Mouse (Mus musculus): ENCODE results near the gene Olfr1124.
"Not testable (repeated sequence)": the region's sequence is repeated elsewhere in the genome, so short reads cannot be mapped to it uniquely, and the experiment has no call there.

Olfr1124 gene

DNA sequence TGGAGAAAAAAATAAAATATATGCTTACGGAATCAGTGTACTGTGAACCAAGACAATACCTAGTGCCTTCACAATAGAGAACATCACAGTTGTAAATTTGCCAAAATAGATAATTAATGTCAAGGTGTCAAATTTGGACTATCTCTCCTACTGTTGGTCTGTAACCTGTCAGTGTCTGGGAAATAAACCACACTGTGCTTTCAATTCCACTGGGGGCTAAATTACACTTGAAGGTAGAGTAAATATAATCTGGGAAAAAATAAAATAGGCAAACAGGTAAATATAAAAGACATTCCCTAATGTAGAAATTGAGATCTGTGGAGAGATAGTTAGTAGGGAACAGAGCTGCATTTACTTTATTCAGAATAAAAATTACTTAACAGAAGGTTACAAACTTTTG lies at the start of gene Olfr1124:
Olfr1124 (plus strand) TSS at position 301 of the 400 bp plus-strand sequence.
- in situ Hi-C loops (cut with MboI; ENCODE audit: low sequenced_read_pairs) = no loop called here

DNA sequence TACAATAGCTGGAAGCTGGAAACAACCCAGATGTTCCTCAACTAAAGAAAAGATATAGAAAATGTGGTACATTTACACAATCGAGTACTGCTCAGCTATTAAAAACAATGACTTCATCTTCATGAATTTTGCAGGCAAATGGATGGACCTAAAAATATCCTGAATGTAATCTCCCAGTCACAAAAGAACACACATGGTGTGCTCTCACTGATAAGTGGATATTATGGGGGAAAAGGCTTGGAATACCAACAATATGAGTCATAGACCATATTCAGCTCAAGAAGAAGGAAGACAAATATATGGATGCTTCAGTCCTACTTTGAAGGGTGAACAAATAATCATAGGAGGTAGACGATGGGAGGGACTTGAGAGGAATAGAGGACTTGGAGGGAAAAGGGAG lies 46.1 kb upstream of the Olfr1124 start:
- in situ Hi-C loops (cut with MboI; ENCODE audit: low sequenced_read_pairs) = no loop called here

DNA sequence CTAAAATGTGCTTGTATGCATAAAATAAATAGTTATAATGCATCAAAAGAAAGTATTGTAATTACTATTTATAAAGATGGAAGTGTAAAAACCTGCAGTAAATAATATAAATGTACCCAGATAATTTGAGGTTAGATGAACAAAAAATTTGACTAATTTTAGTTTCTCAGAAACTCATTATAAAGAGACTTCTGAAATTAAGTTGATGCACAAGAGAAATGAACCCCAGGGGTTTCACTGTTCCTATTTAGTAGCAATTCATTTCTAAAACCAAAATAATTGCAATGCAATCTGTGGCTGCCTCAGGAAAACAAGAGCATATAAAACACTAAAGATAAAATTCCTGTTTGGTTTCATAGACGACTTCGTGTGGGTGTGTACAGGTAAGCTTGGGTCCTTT lies 44.5 kb upstream of the Olfr1124 start, which contains the start of gene Olfr1122:
Olfr1122 (plus strand) TSS at position 301 of the 400 bp plus-strand sequence.
- in situ Hi-C loops (cut with MboI; ENCODE audit: low sequenced_read_pairs) = no loop called here

DNA sequence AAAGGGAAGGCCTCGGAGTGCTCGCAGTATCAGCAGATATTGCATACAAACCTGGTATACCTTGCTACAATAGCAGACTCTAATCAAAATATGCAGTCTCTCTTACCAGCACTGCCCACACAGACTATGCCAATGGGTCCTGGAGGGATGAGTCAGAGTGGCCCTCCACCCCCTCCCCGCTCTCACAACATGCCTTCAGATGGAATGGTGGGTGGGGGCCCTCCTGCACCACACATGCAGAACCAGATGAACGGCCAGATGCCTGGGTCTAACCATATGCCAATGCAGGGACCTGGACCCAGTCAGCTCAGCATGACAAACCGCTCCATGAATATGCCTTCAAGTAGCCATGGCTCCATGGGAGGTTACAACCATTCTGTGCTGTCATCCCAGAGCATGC lies 36.5 kb upstream of the Olfr1124 start:
- in situ Hi-C loops (cut with MboI; ENCODE audit: low sequenced_read_pairs) = not testable (repeated sequence)

DNA sequence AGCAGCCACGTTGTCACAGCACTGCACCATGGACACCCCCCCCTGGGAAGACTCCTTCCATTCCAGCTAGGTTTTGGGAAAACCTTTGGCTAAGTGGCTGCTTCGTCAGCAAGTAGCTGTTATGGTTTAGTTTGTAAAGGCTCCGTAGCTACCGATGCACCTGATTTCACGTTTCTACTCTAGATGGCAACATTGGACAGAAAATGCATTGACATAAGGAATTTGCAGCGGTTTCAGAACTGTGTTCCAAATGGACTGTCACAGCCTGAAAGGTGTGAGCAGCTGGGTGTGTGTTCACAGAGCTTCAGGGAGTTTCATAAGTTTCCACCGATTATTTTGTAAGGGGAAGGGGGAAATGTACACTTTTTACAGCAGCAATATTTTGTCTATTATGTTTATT lies 35.4 kb upstream of the Olfr1124 start:
- in situ Hi-C loops (cut with MboI; ENCODE audit: low sequenced_read_pairs) = not testable (repeated sequence)

DNA sequence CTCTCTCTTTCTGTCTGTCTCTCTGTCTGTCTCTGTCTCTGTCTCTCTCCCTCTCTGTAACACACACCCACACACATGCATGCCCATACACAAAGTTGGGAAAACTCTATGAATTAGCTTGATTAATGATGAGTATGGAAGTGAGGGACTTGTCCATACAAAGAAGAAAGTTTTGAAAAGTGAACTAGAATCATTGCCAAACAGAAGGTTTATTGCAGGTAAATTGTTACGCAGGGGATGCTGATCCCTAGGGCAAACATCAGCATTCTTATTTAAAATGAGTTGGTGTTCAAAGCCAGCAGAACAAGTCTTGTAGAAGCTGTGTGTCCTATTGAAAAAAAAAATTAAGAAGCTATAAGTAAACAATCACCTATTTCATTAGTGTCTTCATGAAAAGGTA lies 13.7 kb upstream of the Olfr1124 start, which contains the start of gene Olfr1123:
Olfr1123 (plus strand) TSS at position 301 of the 400 bp plus-strand sequence.
- in situ Hi-C loops (cut with MboI; ENCODE audit: low sequenced_read_pairs) = no loop called here

DNA sequence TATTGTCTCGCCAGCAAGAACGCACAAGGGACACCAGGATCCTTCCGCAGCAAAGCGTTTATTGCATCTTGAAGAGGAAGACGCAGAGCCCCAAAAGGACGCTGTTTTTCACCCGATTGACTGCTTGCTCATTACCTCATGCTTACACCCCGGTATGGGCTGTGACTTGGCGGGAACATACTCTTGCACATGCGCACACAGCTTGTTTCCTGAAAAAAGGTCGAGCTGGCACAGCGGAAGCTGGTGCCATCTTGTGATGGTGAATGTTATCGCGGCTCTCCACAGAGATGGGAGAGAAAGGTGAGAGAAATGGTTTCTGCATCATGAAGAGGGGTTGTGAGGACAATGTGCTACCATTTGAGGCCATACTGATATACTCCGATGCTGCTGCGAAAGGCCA lies 7.7 kb downstream of the Olfr1124 start:
- in situ Hi-C loops (cut with MboI; ENCODE audit: low sequenced_read_pairs) = no loop called here

DNA sequence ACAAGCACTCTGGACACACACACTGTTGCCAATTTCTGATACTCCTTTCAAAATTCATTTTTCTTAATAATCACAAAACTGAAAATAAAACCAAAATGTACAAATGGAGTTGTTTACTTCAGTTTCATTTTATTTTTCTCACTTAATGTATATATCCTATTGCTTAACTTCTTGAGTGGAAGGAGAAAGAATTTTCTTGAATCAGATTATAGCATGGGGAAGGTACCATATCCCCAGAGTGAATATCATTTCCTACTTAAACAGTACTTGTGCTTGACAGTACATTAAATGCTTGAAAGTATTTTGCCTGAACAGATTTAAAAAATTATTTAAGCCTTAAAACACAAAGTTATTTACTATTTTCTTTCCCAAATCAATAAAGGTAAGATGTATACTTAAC lies 23.6 kb downstream of the Olfr1124 start, which contains the start of gene Olfr1126:
Olfr1126 (plus strand) TSS at position 301 of the 400 bp plus-strand sequence.
- in situ Hi-C loops (cut with MboI; ENCODE audit: low sequenced_read_pairs) = no loop called here

DNA sequence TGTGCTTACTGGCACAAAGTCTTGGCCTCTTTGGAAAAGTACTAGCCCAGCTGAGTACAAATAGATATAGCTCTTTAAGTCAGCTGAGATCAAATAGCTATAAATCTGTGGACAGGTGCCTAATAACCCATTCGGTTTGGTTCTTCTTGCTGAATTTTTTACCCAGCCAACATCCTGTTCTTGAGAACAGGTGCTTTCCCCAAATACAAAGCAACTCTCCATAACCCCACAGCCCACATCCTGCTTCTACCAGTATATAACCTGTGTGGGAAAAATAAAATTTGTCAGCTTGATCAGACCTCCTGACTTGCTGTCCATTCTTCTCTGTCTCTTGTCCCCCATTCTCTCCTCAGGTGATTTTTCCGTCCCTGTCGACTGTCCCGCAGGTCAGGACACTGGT lies 31.7 kb downstream of the Olfr1124 start:
- in situ Hi-C loops (cut with MboI; ENCODE audit: low sequenced_read_pairs) = no loop called here

DNA sequence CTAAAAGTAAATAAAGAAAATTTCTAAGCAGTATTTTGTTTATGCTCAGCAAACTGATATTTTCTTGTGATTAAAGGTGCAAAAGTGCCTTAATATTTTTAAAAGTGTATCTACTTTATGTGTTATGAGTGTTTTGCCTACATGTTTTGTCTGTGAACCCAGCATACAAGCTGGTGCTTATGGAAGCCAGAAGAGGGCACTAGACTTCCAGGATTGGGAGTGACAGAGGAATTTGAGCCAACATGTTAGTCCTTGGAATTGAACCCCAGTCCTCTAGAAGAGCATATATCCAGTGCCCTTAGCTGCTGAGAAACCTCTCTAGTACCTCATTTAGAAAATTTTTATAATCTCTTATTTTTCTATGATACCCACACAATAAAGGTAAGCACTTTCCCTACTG lies 50.1 kb downstream of the Olfr1124 start:
- in situ Hi-C loops (cut with MboI; ENCODE audit: low sequenced_read_pairs) = no loop called here

DNA sequence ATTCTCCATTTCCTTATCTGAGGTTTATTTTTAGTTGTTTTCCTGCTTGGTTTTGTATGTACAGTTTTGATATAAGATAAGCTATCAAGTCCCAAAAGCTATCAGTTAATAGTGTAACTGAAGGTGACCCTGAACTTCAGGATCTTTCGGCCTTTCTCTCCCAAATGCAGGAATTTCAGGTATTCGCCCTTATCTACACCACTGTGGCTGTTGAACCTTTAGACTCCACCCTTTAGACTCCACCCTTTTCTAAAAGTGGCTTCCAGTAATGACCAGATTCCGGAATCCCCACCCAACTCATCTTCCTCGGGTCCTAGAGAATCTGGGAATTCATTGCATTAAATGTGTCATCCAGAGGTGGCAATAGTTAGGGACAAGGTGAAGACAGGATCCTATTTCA lies 51.1 kb downstream of the Olfr1124 start:
- in situ Hi-C loops (cut with MboI; ENCODE audit: low sequenced_read_pairs) = no loop called here

DNA sequence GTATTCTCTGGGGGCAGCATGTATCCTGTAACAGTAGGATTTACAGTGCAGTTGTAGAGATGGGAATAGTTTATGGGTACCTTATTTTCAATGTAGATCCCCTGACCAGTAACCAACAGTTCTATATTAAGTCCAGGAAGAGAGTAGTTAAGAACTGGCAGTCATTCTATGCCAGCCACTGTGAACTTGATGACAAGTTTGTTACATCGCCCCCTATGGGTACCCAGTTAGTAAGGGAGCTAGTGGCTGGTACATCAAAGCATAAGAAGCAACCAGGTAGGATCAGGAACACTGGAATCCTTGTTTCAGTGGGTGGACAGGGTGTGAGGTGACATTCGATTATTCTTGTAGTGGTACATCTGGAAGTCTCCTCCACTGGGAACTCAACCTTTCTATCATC lies 52.2 kb downstream of the Olfr1124 start:
- in situ Hi-C loops (cut with MboI; ENCODE audit: low sequenced_read_pairs) = no loop called here
